Mouse (Mus musculus) forebrain, embryonic 12.5 days (tissue): ENCODE data around the gene Gsn. TPM values are rescaled to one million over a fixed set of nuclear protein-coding genes. Genes with fewer than 3 reads are reported as not detected.

Experiments
- ATAC-seq: fragments of 200-750 bp; cut with Nextera tagmentation; 2 replicates; pipeline ENCODE4 v1.8.0; 2017; ENCODE audit warnings: moderate TSS enrichment; ENCODE audit not compliant: low FRiP score
- H3K27ac ChIP-seq: fragments of 300-500 bp; sonication (generic); 2 replicates; pipeline ENCODE4 v1.5.1; 2016; ENCODE audit warnings: mild to moderate bottlenecking
- H3K27me3 ChIP-seq: fragments of 300-500 bp; sonication (generic); 2 replicates; pipeline ENCODE4 v1.6.1; 2016; ENCODE audit warnings: mild to moderate bottlenecking
- H3K36me3 ChIP-seq: fragments of 300-500 bp; sonication (generic); replicated peaks from 2 replicates; pipeline ENCODE4 v1.6.1; 2016; ENCODE audit warnings: mild to moderate bottlenecking
- H3K4me1 ChIP-seq: fragments of 300-500 bp; sonication (generic); 2 replicates; pipeline ENCODE4 v1.6.1; 2016
- H3K4me2 ChIP-seq: fragments of 300-500 bp; sonication (generic); 2 replicates; pipeline ENCODE4 v1.6.1; 2016; ENCODE audit warnings: mild to moderate bottlenecking, moderate library complexity
- H3K4me3 ChIP-seq: fragments of 300-500 bp; sonication (generic); replicated peaks from 2 replicates; pipeline ENCODE4 v1.5.1; 2016; ENCODE audit warnings: mild to moderate bottlenecking
- H3K9ac ChIP-seq: fragments of 300-500 bp; sonication (generic); 2 replicates; pipeline ENCODE4 v1.6.1; 2016; ENCODE audit warnings: mild to moderate bottlenecking
- H3K9me3 ChIP-seq: fragments of 300-500 bp; sonication (generic); 2 replicates; pipeline ENCODE4 v1.6.1; 2016
- WGBS: fragments of 180-500 bp; shearing (Covaris S2); methylation state at CpG from one replicate; pipeline ENCODE4 v1.1.7; 2016; 5-methylcytosine and 5-hydroxymethylcytosine counted together
- polyA plus RNA-seq: library from polyadenylated mRNA; unstranded; fragments of >200 nt; fragmentation: Nextera tagmentation; extraction: Ambion mirVana; gene quantifications from 2 replicates; pipeline ENCODE4 v1.2.1, GENCODE M21; 2016

The Gsn gene
- polyA plus RNA-seq, 1 experiment from 2014 or later, result 32.7 TPM

DNA sequence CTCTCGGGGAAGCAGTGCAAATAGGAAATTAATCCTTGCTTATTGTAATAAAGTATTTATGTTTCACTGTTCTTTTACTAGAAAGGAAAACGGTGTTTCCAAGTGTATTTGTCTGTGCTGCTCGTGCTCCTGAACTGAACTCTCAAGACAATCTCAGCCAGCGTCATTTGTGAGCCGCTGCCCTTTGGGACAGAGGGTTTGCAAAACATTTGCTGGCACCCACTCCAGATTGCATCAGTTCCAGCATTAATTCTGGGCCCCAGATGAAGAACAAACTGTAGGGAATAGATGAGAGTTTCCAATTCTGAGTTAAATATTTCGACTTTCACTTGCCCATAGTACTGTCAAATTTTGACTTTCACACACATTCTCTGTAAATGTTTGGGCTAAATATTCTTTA, 82.5 kb downstream of the Gsn start:
- Histone ChIP-seq H3K4me2 (no peak overlapping the region), H3K36me3 (no peaks in the 10 kb centered on the region), H3K27me3 (no peaks in the 10 kb centered on the region), H3K27ac (no peak overlapping the region), H3K4me1 (peaks cover 18% of the 10 kb centered on the region), H3K9me3 (no peaks in the 10 kb centered on the region), H3K4me3 (no peak overlapping the region), H3K9ac (no peak overlapping the region)
- no peak for ATAC-seq
- WGBS, result 90% methylated on average over 6 of the region's 6 CpGs

- H3K9me3 ChIP-seq, result no peaks in the 10 kb centered on the region
- WGBS, result 87% methylated on average over 3 of the region's 3 CpGs
- no peak overlapping the region for H3K27ac ChIP-seq
- H3K4me2 ChIP-seq, result no peak overlapping the region
- no peaks in the 10 kb centered on the region for H3K4me1 ChIP-seq
- no peak for ATAC-seq
- no peaks in the 10 kb centered on the region for H3K27me3 ChIP-seq
- no peaks in the 10 kb centered on the region for H3K36me3 ChIP-seq
- H3K4me3 ChIP-seq, result no peak overlapping the region
- H3K9ac ChIP-seq, result no peak overlapping the region
Measured at GRCm38 (mm10) chr2:35342605-35343004, 86.4 kb downstream of the Gsn start.

DNA sequence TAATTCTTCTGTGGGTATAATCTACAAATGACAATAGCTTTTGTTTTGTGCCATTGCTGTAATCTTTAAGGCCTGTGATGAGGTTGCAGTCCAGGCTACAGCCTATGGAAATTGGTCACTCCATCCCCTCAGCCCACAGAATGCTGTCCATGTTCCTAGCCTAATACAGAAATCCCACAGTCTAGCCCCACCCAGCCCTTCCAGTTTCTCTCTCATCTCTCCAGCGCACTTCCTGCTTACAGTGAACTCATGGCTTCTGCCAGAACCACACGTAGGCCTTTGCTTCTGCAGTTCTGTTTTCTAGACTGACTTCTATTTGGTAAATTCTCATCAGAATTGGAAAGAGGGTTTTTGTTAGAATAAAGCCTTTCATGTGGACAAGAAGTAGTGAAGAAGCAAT, 89.8 kb downstream of the Gsn start:
- Histone ChIP-seq H3K27me3 (no peaks in the 10 kb centered on the region), H3K36me3 (no peaks in the 10 kb centered on the region), H3K9me3 (no peaks in the 10 kb centered on the region), H3K4me2 (no peak overlapping the region), H3K9ac (no peak overlapping the region), H3K4me1 (no peaks in the 10 kb centered on the region), H3K27ac (no peak overlapping the region), H3K4me3 (no peak overlapping the region)
- WGBS, result 76% methylated on average over 2 of the region's 2 CpGs
- ATAC-seq, result no peak

- H3K4me2 ChIP-seq, result no peak overlapping the region
- no peak overlapping the region for H3K27ac ChIP-seq
- no peaks in the 10 kb centered on the region for H3K27me3 ChIP-seq
- WGBS, result 63% methylated on average over 5 of the region's 5 CpGs
- ATAC-seq, result no peak
- no peaks in the 10 kb centered on the region for H3K36me3 ChIP-seq
- no peaks in the 10 kb centered on the region for H3K4me1 ChIP-seq
- H3K9me3 ChIP-seq, result no peaks in the 10 kb centered on the region
- H3K4me3 ChIP-seq, result no peak overlapping the region
- H3K9ac ChIP-seq, result no peak overlapping the region
Measured at GRCm38 (mm10) chr2:35349184-35349583, 93.0 kb downstream of the Gsn start.

Other genes with a start within 250 kb of the Gsn start
- 0.45 and 1.2 TPM in 2 replicates for gene Hc, start 194.9 kb upstream of the Gsn start, polyA plus RNA-seq
- 0.22 and 0.98 TPM in 2 replicates for gene AI182371, start 154.8 kb upstream of the Gsn start, polyA plus RNA-seq
- 37.1 and 38.2 TPM in 2 replicates for gene Cntrl, start 146.9 kb upstream of the Gsn start, polyA plus RNA-seq
- gene Rab14, start 55.3 kb upstream of the Gsn start, polyA plus RNA-seq, result 355 and 396 TPM in 2 replicates
- 11.0 TPM in 2 replicates for gene Stom, start 80.6 kb downstream of the Gsn start, polyA plus RNA-seq
- not detected in 2 replicates for gene 4930568D16Rik, start 111.3 kb downstream of the Gsn start, polyA plus RNA-seq
- not detected in 2 replicates for gene 4930402F06Rik, start 140.8 kb downstream of the Gsn start, polyA plus RNA-seq
- gene Ggta1, start 206.9 kb downstream of the Gsn start, polyA plus RNA-seq, result 4.7 and 4.9 TPM in 2 replicates